Mouse (Mus musculus): ENCODE results near the gene Tff1. TPM values are rescaled to one million over a fixed set of nuclear protein-coding genes. Genes with fewer than 3 reads are reported as not detected.

Tff1 gene
- total and polyA plus RNA-seq, 3 experiments: not detected

DNA sequence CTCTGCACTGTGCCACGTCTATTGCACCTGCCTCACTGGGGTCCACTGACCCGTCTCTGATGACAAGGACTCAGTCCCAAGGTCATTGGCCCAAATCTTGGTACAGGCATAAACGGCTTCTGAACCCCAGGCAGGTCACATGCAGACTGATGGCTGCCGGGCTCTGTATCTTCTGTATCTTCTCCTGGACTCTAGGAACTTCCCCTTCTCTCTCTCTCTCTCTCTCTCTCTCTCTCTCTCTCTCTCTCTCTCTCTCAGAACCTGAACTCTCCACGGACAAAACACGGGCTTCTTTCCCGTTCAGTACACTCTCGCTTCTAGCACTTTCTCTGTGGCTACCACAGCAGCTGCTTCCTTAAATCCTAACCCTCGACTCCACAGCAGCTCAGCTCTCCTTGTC, 19.1 kb downstream of the Tff1 start:
- peaks cover 2 to 11% of the 10 kb centered on the region in 2 experiments; a peak in 3 of 4 replicates for H3K27me3 ChIP-seq (ENCODE audit: control insufficient read depth in 1 of 2, insufficient read depth in 2 of 2, low read length in 2 of 2)
- H3K9me3 ChIP-seq (replicated peaks; ENCODE audit: insufficient read depth, low read length): no peaks in the 10 kb centered on the region
- H3K9ac ChIP-seq (ENCODE audit: control insufficient read depth, low read depth, low read length, poor library complexity, severe bottlenecking): no peak overlapping the region

DNA sequence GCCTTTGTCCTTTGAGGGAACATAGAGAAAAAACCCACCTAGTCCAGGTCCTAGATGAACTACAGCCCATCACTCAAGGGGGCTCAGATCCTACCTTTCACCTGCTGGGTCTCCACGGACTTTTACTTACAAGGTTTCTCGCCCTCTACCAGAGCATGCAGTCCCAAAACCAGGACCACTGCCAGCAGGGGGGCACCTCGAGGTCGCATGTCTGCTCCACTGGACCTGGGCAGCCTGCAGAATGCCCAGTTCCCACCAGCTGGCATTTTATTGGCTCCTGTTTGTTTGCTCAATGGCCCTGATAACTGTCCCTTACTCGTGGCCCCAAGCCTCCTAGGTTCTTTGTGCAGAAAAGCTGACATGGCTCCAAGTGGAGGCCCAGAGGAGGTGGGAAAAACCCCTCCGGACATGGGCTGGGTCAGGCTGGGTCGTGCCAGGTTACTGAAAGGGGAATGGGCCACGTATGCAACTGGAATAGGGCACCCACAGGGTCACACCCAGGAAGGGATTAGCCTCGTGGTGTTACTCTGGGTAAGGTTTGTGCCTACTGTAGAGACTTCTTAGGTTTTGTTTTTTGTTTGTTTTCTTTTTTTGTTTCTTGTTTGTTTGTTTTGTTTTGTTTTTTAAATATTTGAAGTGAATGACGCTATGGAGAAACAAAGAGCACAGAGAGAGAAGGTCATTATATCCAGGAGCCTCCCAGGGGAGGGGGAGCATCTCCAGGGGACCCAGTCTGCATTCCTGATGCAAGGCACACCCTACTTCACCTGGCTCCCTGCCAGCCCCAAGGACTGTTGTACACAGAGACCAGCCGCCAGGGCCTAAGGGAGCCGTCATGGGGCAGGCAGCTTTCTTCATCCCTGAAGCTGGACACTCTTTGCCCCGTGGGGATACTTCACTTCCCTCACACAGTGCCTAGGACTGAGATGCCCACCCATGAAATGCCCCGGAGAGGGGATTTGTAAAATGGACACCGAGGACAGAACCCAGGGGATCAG, 20.7 kb downstream of the Tff1 start, which contains the start of gene Tff2:
TSS of gene Tff2 (minus strand) at position 243 of the 998 bp plus-strand sequence.
- DNase-seq (ENCODE audit: low read depth, low spot score): no peak
- Histone ChIP-seq H3K4me3 (ENCODE audit: control insufficient read depth in 1 of 2, insufficient read depth in 1 of 2, low read depth in 2 of 2, low read length in 2 of 2) (no peak within 1 kb of the TSS), H3K9me3 (replicated peaks; ENCODE audit: insufficient read depth, low read length) (no peaks in the 10 kb centered on the region), H3K9ac (ENCODE audit: control insufficient read depth, low read depth, low read length, poor library complexity, severe bottlenecking) (no peak within 1 kb of the TSS), H3K79me2 (ENCODE audit: control insufficient read depth, insufficient read depth, low read length, poor library complexity) (no peaks in the 10 kb centered on the region), H3K27ac (ENCODE audit: control insufficient read depth, low read depth, low read length) (no peak within 1 kb of the TSS), H3K36me3 (ENCODE audit: control insufficient read depth in 1 of 2, insufficient read depth in 2 of 2, low read length in 2 of 2) (no peaks in the 10 kb centered on the region), H3K4me1 (ENCODE audit: control insufficient read depth in 1 of 2, insufficient read depth in 2 of 2, low read length in 2 of 2) (no peaks in the 10 kb centered on the region), H3K27me3 (ENCODE audit: control insufficient read depth in 1 of 2, insufficient read depth in 2 of 2, low read length in 2 of 2) (peaks cover 0 to 8% of the 10 kb centered on the region in 2 experiments; a peak in 3 of 4 replicates)
- TF ChIP-seq POLR2A (IDR thresholded peaks at IDR 0.05; ENCODE audit: control insufficient read depth in 1 of 2, insufficient read depth in 1 of 2, low read depth in 1 of 2, low read length in 2 of 2, poor library complexity in 1 of 2) (no peak), USF2 (IDR thresholded peaks at IDR 0.05; ENCODE audit: borderline replicate concordance in 1 of 2, insufficient read depth in 1 of 2, low read depth in 1 of 2, low read length in 2 of 2) (no peak), GATA1 (IDR thresholded peaks at IDR 0.05; ENCODE audit: low read depth, low read length) (no peak), E2F4 (IDR thresholded peaks at IDR 0.05; ENCODE audit: borderline replicate concordance, low read depth, low read length) (no peak), MAZ (IDR thresholded peaks at IDR 0.05; ENCODE audit: low read depth, low read length) (no peak), RCOR1 (IDR thresholded peaks at IDR 0.05; ENCODE audit: low read depth, low read length) (no peak), MEF2A (IDR thresholded peaks at IDR 0.05; ENCODE audit: extremely low read depth, insufficient replicate concordance, low read depth, low read length, poor library complexity, severe bottlenecking) (no peak), POLR2AphosphoS5 (IDR thresholded peaks at IDR 0.05; ENCODE audit: borderline replicate concordance, low read depth, low read length) (no peak), POLR2AphosphoS2 (IDR thresholded peaks at IDR 0.05; ENCODE audit: low read length) (no peak), MXI1 (IDR thresholded peaks at IDR 0.05; ENCODE audit: low read depth, low read length) (no peak), MAFK (IDR thresholded peaks at IDR 0.05; ENCODE audit: borderline replicate concordance, low read depth, low read length) (no peak), TBP (IDR thresholded peaks at IDR 0.05; ENCODE audit: low read depth, low read length) (no peak), SMC3 (IDR thresholded peaks at IDR 0.05; ENCODE audit: low read depth, low read length) (no peak)

More for the DNA sequence above, 19.1 kb downstream of the Tff1 start:
- TF ChIP-seq JUND (IDR thresholded peaks at IDR 0.05; ENCODE audit: low read depth, low read length) (peak; percentile 91), POLR2AphosphoS2 (IDR thresholded peaks at IDR 0.05; ENCODE audit: low read length) (no peak)
- no peak overlapping the region for H3K27ac ChIP-seq (ENCODE audit: control insufficient read depth, low read depth, low read length)
- DNase-seq (ENCODE audit: low read depth, low spot score): no peak
- no peaks in the 10 kb centered on the region for H3K4me1 ChIP-seq (ENCODE audit: control insufficient read depth in 1 of 2, insufficient read depth in 2 of 2, low read length in 2 of 2)
- no peaks in the 10 kb centered on the region for H3K36me3 ChIP-seq (ENCODE audit: control insufficient read depth in 1 of 2, insufficient read depth in 2 of 2, low read length in 2 of 2)
- no peaks in the 10 kb centered on the region for H3K79me2 ChIP-seq (ENCODE audit: control insufficient read depth, insufficient read depth, low read length, poor library complexity)
- no peak overlapping the region for H3K4me3 ChIP-seq (ENCODE audit: control insufficient read depth in 1 of 2, insufficient read depth in 1 of 2, low read depth in 2 of 2, low read length in 2 of 2)
